Mouse (Mus musculus) cerebellum, adult (tissue): ENCODE data around the gene Abhd15.
"Not testable (repeated sequence)": the region's sequence is repeated elsewhere in the genome, so short reads cannot be mapped to it uniquely, and the experiment has no call there.

ENCODE experiments used
- ATAC-seq: cut with Nextera tagmentation; 2 replicates; pipeline ENCODE4 v1.9.2; 2017; ENCODE audit warnings: mild to moderate bottlenecking, moderate library complexity, mixed read lengths; ENCODE audit not compliant: insufficient number of reproducible peaks, low FRiP score, low TSS enrichment

Abhd15 gene

GRCm38 (mm10) chr11:77508068-77509021 is 6.6 kb upstream of the Abhd15 start:
- ATAC-seq: 0 out of 2 replicates have a peak, but pooled peaks have one; percentile 9

- no peak for ATAC-seq
Measured at GRCm38 (mm10) chr11:77511336-77511735, 3.6 kb upstream of the Abhd15 start.

- 0 out of 2 replicates have a peak, but pooled peaks have one; percentile 36 for ATAC-seq
Measured at GRCm38 (mm10) chr11:77512891-77513810, 1.8 kb upstream of the Abhd15 start.

GRCm38 (mm10) chr11:77513811-77514170 is 1.1 kb upstream of the Abhd15 start:
- no peak for ATAC-seq

GRCm38 (mm10) chr11:77514281-77514831 is 565 bp upstream of the Abhd15 start:
- ATAC-seq: no peak

DNA sequence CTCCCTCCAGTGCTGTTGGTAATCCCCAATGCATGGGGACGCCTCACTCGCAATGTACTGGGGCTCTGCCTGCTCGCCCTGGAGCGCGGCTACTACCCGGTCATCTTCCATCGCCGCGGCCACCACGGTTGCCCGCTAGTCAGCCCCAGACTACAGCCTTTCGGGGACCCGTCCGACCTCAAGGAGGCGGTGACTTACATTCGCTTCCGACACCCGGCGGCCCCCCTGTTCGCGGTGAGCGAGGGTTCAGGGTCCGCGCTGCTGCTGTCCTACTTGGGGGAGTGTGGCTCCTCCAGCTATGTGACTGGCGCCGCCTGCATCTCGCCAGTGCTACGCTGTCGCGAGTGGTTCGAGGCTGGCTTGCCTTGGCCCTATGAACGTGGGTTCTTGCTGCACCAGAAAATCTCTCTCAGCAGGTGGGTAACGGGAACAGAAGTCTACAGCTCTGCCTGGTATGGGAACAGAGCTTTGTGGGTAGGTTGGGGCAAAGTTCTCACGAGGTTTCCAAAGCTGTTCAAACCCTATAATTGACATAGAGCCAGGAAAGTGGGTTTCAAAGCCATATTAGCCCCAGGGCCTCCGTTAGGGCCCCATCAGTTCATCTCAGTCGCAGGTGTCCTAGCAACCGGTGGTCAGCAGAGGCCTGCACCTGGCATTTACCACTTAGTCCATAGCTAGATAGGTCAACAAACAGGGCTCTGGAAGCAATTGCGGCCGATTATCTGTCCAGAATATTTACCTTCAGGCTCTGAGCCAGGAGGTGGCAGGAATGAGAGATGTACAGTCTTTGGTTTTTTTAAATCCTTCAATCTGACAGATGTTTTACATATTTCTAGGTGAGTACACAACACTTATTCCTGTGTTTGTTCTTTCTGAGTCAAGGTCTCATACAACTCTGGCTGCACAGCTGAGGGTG is 974 bp downstream of the Abhd15 start, which contains the start of gene Trp53i13:
TSS of gene Trp53i13 (minus strand) at position 344 of the 916 bp plus-strand sequence.
- no peak for ATAC-seq

- no peak for ATAC-seq
Measured at GRCm38 (mm10) chr11:77516553-77517425, 1.9 kb downstream of the Abhd15 start.

- ATAC-seq: no peak
Measured at GRCm38 (mm10) chr11:77518051-77518798, 3.3 kb downstream of the Abhd15 start.

DNA sequence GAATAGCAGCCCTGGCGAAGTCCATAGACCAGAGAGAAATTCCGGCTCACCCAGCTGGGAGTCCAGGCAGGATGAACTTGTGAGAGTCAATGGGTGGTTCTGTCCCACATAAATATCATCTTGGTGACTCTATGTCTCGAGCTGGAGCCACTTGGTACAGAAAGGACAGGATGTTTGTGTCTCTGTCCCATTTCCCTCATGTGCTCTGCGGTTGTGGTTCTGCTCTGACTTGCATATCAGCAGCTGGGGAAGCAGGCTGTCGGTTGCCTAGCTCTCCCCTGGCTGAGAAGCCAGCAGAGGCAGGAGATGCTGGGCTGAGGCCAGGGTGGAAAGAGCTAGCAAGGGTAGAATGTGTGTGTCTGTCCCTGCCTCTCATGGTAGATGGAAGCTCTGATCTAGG is 4.1 kb downstream of the Abhd15 start, which contains the start of gene Gm10392:
TSS of gene Gm10392 (minus strand) at position 156 of the 400 bp plus-strand sequence.
- ATAC-seq: no peak

- ATAC-seq: no peak
Measured at GRCm38 (mm10) chr11:77520601-77521529, 5.9 kb downstream of the Abhd15 start.

- ATAC-seq: no peak
Measured at GRCm38 (mm10) chr11:77525804-77526486, 11.0 kb downstream of the Abhd15 start.

GRCm38 (mm10) chr11:77528420-77528819 is 13.5 kb downstream of the Abhd15 start:
- not testable (repeated sequence) for ATAC-seq

DNA sequence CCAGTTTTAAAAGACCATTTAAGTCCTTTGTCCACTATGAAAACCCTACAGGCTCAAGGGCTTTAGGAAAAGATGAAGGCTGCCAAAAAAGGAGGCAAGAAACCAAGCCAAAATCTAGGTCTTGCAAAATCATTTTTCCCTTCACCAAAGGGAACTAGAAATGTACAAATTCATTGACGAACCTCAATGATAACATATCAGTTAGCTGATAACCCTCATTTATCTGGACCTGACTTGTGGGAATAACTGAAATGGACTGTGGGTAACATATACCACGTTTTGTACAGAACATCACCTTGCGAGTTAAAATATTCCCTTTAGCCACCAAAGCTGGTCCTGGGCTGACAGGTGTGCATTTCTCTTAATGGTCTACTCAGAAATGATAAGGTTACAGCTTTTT is 14.7 kb downstream of the Abhd15 start:
- no peak for ATAC-seq

- ATAC-seq: no peak
Measured at GRCm38 (mm10) chr11:77530862-77531261, 15.9 kb downstream of the Abhd15 start.

DNA sequence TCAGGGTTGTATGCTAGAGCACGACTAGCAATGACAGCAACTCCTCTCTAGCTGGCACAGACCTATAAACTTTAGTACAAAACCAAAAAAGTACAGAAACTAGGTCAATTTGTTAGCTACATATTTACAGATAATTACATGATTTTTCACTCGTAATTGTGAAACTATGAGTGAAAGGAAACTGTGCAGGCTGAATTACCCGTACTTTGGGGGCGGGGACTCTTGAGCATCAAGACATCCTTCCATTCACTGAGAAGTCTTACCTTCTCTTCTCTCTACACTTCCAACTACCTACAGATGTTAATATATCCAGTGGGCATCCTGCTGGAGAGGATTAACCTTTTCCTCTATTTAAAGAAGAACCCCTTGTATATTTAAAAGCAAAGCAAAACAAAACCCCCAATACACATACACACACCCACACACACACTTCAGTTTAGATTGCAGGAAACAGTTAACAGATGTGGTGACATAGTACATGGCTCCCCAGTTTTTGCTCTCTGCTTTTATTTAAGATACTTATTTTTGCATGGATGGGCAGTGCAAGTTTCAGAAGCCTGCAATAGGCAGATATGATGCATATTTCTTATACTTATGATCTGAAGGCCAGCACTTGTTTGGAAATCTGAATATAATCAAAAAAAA is 17.4 kb downstream of the Abhd15 start:
- no peak for ATAC-seq

DNA sequence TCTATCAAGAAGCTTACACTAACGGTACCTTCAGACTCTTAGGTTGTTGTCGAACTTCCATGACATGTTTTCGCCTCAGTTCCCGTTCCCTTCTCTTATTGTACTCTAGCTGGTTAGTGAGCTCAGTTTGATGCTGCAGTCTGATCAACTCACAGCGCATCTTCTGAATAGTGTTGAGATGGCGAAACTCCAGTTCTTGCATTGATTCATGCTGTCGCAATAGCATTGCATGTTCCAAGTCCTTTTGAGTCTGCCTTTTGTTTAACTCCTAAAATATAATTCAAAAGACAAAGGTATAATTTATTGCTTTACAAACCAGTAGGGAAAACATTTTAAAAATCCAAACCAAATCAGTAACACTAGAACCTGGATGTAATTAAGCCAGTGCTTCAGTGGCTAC is 30.3 kb downstream of the Abhd15 start:
- no peak for ATAC-seq
